Mouse (Mus musculus) heart, postnatal 14 days (tissue): Measurements from ENCODE around the gene Astn1. TPM values are rescaled to one million over a fixed set of nuclear protein-coding genes. Genes with fewer than 3 reads are reported as not detected.
A peak's percentile ranks its signal among the peaks of the same experiment; 100 is the strongest.

Experiments
- DNase-seq, 2 experiments: peaks; one replicate each; pipeline ENCODE4 v3.0.0; 2021 to 2022
- intact Hi-C: fragments of 180-260 bp; cut with DNase I; formaldehyde crosslinking; loops from one replicate; pipeline ENCODE4 v1.15.1; 2025
- total RNA-seq, 2 experiments: library from RNA; stranded (reverse); gene quantifications; 2 replicates each; pipeline ENCODE4 v1.2.3; 2021

Astn1 gene
- total RNA-seq, 2 experiments from 2014 or later = 1.4 to 1.9 TPM

DNA sequence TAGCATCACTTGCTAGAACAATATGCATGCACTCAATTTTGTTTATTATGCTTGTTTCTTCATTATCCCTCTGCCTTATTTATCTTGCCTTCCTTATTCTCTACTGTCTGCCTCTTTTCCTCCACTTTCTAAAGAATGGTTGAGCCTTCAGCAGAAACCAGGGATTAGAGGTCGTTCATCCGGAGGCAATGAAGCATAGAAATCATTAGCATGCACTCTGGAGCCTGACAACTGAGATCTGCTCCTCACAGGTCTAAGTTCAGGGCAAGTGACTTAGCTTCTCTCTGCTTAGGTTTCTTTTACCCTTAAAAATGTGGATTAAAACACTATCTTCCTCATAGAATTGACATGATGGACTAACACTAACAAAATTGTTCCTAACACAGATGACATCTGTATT, 241.0 kb downstream of the Astn1 start:
- DNase-seq = no peak
- intact Hi-C loops = no loop called here

DNA sequence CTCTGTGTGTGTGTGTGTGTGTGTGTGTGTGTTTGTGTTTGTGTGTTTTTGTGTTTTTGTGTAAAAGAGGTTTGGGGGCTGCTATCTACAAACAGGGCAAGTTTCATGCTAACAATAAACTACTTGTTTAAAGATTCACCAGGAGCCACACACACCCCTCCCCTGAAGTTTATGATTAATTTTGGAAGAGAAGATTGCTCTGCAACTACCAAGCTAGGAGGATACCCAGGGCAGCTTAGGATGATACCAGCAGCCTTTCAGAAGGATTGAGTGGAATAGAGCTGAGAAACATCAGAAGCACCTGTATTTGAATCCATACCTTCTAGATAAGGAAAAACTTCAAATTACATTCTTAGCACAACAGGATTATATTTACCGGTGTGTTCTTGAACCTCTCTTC, 242.1 kb downstream of the Astn1 start:
- intact Hi-C loops = no loop called here
- no peak for DNase-seq

DNA sequence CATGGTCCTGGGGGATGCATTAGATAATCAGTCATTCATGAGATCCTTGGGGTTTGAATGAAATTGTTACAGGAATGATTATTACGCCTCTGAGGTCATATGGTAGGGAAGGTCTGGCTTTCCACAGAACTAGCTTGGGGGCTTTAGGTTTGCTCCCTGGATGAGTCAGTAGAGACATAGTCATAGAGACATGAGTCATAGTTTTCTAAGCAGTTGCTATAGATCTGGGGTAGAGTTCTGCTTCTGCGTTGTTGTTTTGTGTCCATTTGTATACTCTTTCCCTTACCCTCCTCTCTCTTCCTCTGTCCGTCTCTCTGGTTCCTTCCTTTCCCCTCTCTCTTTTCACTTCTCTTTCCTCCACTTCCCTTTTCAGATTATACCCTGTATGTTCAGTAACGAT, 243.5 kb downstream of the Astn1 start:
- DNase-seq = no peak
- intact Hi-C loops = no loop called here

DNA sequence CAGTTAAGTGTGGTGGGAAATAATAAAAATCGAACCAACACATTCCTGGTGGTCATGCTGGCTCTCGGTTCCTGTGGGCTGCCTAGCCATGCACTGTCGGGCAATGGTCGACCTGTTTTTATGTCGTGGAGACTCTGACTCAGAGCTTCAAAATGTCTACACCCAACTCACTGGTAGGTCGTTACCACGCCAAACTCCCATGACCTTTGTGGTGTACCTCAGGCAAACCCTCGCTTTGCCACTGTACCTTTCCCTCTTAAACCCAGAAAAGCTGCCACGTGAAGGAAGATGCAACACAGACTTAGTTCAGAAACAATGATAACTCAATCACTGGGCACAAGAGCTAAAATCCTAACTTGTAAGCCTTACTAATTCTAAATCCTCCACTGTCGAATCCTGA, 244.3 kb downstream of the Astn1 start:
- intact Hi-C loops = no loop called here
- no peak for DNase-seq

DNA sequence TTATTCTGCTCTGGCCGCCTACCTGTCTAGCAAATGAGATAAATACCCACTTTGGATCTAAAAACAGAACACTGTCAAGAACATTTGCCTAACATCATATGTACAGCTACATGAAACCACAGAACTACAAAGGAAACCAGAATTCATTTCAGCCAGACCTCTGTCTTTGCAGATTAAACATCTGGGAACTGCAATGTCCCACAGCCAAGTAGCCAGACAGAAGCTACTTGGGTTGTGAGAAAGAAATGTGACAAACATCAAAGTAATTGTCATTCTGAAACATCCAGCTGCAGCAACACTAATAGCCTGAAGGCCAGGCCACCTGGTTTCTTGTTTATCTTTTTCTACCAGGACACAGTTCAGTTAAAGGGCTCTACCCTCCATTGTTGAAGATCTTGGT, 245.1 kb downstream of the Astn1 start:
- DNase-seq = no peak
- intact Hi-C loops = no loop called here

DNA sequence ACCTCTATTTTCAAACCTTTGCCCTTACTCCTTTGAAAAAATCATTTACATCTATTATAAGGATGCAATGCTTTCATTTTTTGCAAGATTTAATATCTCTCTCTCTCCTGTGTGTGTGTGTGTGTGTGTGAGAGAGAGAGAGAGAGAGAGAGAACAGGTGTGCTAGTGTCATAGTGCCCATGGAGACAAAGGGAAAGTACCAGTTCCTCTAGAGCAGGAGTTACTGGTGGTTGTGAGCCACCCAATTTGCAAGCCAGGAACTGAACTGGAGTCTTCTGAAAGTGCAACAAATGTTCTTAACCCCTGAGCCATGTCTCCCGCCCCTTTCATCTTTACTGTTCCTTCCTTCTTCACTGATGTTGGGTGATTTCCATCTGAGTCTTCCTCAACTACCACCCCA, 253.1 kb downstream of the Astn1 start:
- DNase-seq = no peak
- intact Hi-C loops = no loop called here

DNA sequence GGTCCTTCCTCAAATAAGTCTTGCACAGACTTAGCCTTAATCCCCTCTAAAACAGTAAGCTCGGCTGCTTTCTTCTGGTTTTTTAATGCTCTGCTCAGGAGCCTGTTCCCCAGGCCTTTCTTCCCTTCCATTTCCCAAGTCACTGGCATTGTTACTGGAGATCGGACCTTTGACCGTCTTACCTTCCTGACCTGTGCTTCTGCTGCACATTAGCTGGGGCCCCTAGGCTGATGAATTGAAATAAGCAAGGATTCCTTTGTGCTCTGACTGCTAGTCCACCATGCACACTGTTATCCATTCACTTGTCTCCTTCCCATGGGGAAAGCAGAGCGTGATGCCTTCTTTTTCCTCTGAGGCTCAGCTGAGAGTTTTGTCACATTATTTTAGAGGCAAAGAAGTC, 255.9 kb downstream of the Astn1 start:
- DNase-seq = no peak
- intact Hi-C loops = no loop called here

DNA sequence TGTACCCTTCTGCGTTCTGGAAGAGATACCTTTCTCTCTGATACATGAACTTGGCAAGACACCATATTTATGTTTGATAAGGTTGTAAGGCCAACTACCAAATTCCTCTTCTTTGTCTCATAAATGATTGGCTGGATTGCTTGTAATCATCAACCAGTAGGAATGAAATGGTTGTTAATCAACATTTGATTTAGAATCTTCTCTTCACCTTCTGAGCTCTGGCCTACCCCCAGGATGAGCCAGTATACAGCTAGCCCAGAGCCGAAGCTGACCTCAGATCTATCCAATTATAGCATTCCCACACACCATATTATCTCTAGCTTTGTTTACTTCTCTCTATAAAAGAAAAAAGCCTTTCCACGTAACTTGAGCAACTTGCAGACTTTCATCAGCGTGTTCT, 270.9 kb downstream of the Astn1 start:
- DNase-seq = no peak
- intact Hi-C loops = no loop called here

DNA sequence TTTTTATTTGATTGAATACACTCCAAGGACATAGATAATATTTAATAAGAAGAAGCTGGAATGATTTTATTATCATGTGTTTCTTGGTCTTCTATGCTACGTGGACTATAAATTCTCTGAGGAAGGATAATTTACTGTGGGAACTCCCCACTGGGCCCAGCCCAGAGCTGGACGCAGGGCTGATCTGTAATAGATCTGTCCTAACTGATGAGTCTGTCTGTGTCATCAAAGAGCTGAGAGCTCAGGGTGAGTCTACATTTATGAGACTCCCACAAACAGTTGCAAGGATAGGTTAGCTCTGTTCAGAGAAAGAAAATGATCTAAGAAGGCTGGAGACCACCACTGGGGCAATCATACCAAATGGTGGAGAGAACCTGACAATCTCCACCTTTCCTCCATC, 271.4 kb downstream of the Astn1 start:
- no peak for DNase-seq
- intact Hi-C loops = no loop called here

DNA sequence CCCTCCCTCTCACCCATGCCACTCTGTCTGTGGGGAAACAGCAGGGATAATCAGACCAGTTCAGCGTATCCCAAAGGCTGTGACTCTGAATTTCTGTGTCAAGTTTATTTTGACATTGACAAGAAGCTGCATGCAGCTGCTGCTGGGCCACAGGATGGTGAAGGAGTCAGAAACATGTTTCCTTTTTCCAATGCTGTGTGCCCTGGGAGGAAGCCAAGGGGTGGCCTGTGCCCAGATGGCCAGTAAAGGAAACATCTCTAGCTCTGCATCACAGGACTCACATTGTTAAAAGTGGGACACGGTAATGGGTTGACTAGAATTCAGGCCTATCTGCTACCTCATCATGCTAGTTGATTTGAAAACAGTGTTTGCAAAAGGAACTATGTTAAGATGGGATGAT, 279.2 kb downstream of the Astn1 start:
- intact Hi-C loops = no loop called here
- no peak for DNase-seq

DNA sequence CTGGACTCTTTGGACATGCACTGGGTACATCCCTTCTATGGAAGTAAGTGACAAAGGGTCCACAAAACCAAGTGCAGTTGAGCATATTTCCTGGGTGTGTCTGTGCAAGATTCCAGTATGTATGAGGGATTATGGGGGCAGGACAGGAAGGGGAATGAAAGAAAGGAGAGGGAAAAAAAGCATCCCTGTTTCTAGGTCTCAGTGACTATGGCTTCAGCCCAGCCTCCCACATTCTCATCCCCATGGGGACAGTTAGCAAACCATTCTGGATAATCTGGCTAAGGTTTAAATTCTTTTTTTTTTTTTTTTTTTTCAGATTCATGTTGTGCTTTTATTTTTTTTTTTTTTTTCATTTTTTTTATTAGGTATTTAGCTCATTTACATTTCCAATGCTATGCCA, 280.2 kb downstream of the Astn1 start:
- intact Hi-C loops = no loop called here
- DNase-seq = no peak

DNA sequence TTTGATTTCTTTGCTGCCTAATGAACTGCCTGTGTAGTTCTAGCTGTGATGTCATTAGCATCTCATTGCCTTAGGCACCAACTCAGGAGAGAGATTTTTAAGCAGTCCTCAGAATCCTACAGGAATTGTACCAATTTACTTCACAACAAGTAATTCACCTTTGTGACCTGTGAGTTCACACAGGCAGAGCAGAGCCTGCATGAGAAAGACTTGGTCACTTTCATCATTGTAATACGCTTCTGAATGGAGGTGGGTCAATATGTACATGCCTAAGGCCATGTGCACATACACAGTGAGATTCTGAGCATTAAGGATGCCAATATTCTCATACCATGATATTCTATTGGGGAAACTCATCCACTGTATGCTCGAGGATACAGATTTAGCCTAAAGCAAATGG, 290.7 kb downstream of the Astn1 start:
- no peak for DNase-seq
- intact Hi-C loops = loop anchor here (5.0 kb wide), 2 partner anchors 905 to 1100 kb away; no protein-coding TSS in a partner anchor

DNA sequence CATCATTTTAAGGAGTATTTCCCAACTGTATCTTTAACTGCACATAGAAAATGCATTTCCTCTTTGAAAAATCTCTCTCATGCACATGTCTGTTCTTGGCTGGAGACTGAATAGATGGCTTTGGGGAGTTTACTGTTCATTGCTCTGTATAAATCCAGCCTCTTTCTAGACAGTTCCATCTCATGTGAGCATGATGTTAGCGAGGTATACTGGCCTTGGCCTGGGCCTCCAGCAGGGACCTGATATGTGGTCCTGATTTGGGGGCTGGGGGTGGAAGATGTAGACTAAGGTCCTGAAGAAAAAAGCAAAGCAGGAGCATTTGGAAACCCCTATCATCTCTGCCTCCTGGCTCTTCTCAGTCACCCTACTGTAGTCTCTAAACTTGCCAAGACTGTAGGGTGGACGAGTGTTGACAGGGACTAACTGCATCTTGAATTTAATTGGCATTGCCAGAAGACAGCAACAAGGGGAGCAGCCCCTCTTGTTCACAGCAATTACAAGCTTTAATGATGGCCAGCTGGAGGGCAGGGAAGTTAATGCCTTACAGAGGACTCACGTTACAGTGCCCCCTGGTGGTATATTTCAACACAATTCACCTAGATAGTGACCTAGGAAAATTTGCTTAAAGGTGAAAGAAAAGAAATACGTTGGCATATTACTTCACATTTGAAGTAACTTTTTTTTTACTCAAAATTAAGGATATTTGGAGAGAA, 291.9 kb downstream of the Astn1 start:
- intact Hi-C loops = loop anchor here (1.0 to 5.0 kb wide), 3 partner anchors 57 to 1102 kb away; no protein-coding TSS in a partner anchor

DNA sequence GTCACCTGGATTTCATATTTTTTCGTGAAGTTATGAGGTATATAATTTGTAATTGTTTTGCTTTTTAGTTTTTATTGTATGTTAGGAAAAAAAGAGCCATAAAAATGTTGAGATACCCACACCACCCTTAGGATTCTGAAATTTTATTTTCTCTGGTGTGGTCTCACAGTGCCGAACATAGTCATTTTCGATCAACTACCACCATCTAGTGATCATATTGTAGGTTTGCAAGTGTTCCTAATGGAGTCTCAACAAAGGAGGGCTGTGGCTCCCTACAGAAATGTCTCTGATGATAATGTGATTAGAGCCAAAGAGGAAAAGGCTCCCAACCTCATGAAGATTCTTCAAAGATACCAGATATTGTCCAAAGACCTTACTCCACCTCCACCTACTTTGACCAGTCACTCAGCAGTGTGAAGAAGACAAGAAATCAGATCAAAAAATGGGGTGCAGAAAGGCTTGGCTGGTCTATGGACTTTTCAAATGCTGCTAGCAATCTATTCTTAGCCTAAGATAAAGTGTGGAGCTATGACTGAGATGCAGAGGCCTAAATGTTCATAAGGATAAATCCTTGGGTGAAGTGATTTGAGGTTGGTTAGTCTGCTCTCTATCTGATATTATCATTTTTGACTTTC, 292.6 kb downstream of the Astn1 start:
- DNase-seq = no peak
- intact Hi-C loops = loop anchor here (1.0 to 5.0 kb wide), 4 partner anchors 57 to 1102 kb away; no protein-coding TSS in a partner anchor

More for the DNA sequence above, 291.9 kb downstream of the Astn1 start:
- DNase-seq = peak; percentile 10 to 36

DNA sequence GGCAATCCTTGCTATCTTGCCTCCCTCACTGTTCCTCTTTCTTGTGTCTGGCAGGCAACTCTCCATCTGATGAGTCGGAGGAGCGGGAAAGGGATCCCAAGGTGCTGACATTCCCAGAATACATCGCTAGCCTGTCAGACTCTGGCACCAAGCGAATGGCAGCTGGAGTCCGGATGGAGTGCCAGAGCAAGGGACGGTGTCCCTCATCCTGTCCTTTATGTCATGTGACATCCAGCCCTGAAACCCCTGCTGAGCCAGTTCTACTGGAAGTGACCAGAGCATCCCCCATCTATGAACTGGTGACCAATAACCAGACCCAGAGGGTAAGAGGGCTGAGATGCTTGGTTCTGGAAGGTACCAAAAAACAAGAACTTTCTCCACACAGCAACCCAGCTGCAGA, 294.9 kb downstream of the Astn1 start:
- intact Hi-C loops = loop anchor here (5.0 kb wide), 1 partner anchor 315 kb away; no protein-coding TSS in a partner anchor
- DNase-seq = no peak

DNA sequence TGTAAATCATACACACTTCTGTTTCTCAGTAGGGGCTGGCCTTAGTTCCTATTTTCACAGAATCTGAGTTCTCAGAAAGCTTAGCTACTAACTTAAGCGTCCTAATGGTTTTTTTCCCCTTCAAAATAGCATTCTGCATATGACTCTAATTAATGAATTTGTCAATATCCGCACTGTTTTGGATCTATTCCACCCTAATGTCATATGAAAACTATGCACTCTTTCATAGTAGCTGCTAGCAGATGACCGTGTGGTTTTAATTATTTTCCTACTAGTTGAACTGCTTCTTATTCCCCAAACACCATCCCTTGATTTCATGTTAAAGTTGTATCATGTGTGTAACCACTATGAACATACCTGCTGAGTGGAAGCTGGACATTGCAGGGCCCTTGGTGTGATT, 303.9 kb downstream of the Astn1 start:
- no peak for DNase-seq
- intact Hi-C loops = no loop called here

DNA sequence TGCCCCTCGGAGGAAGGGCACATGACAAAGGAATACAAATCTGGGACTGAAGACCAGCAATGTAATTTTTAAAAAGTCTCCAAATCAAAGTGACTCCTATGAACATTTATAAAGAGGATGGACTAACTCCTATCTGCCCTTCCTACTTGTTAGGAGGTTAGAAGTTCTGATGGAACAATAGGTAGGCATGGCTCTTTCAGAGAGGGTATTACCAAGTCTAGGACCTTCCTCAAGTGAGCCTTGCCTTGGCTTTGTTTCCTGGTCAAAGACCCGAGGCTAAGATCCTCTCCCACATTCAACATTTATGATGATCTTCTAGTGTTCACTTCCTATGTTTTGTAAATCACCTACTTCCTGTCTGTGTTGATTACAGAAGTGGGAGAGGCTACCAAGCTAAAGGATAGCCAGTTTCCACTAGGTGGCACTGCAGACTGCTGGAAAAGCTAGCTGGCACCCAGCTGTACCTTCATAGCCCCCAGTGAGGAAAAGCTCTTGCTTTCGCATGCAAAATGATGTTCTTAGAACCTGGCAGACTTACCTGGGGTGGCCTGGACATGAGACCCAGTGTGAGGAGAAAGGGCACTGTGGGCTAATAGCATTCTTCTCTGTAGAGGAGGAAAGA, 308.0 kb downstream of the Astn1 start:
- peak; percentile 68 to 79 for DNase-seq
- intact Hi-C loops = loop anchor here (1.0 kb wide), 2 partner anchors 283 to 465 kb away; no protein-coding TSS in a partner anchor

DNA sequence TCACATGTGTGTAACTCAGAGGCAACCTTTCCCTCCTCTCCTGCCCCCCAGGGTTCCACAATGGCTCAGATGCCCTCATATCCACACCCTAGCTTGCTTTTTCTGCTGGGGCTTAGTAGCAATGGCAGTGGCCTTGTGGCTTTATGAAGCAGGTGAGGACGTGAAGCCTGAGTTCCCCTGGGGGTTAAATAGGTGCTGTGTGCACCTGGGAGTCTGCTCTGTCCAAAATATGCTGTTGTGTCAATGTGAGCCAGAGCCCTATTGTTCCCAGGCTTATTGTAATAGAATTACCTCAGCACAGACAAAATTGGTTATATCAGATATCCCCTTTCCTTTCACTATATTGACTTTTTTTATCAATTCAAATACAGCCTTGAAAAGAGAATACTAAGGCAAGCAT, 325.7 kb downstream of the Astn1 start:
- intact Hi-C loops = no loop called here
- DNase-seq = no peak

DNA sequence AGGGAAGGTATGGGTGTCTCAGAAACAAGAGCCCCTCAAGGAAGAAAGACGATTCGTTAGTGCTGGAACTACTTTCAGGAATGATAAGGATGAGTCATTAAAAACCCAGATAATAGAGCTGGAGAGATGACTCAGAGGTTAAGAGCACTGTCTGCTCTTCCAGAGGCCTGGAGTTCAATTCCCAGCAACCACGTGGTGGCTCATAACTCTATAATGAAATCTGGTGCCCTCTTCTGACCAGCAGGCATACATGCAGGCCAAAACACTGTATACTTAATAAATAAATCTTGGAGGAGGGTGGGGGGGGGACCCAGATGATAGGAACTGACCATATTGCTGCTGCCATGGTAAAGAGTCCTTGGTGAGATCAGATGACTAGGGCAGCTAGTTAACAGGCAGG, 335.4 kb downstream of the Astn1 start:
- intact Hi-C loops = no loop called here
- no peak for DNase-seq

DNA sequence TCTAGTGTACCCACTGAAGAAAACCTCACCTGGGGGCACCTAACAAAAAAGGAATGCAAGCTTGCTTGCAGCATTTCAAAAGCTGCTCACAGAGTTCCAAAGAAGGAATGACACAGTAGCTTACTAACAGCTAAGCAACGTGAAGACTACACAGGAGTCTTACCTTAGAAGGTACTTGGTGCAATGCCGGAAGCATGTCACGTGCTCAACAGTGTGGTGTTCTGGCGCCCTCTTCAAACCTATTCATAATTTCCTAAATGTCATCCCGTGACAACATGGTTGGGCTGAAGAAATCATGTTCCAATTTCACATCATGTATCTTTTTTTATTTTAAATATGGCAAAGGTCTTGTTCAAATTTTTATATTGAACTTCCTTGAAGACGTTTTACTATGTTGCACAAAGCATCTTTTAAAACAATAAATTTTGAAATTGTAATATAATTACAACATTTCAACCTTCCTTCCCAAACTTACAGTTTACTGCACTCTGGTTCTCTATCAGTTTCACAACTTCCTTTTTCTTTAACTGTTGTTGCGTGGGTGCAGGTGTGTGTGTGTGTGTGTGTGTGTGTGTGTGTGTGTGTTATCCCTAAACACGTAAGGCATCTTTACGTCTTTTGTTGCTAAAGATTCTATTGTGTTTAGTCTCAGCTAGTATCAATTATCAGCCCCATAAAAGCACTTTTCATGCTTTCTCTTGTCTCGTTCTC, 335.9 kb downstream of the Astn1 start:
- intact Hi-C loops = no loop called here
- no peak for DNase-seq

DNA sequence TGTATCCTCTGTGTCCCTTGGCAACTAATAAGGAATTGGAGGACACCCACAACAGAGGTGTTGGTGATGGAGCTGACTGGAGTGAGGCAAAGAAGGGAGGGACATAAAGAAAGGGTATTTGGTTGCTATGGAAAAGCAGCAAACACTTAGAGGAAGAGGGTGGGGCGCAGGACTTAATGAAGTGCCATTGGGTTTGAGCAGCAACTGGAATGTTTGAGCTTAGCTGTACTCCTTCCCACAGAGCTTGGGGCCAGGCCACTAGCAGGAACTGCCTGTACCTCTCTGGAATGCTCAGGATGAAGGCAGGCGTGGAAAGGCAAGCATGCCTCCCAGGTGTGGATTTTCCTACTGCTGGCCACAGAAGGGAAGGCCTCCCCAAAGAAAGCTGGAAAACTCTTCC, 337.2 kb downstream of the Astn1 start:
- intact Hi-C loops = no loop called here

More for the DNA sequence above, 337.2 kb downstream of the Astn1 start:
- DNase-seq = no peak
